Comparison of ENCODE assay signal across 19 mouse cellular contexts in the genomic region with DNA sequence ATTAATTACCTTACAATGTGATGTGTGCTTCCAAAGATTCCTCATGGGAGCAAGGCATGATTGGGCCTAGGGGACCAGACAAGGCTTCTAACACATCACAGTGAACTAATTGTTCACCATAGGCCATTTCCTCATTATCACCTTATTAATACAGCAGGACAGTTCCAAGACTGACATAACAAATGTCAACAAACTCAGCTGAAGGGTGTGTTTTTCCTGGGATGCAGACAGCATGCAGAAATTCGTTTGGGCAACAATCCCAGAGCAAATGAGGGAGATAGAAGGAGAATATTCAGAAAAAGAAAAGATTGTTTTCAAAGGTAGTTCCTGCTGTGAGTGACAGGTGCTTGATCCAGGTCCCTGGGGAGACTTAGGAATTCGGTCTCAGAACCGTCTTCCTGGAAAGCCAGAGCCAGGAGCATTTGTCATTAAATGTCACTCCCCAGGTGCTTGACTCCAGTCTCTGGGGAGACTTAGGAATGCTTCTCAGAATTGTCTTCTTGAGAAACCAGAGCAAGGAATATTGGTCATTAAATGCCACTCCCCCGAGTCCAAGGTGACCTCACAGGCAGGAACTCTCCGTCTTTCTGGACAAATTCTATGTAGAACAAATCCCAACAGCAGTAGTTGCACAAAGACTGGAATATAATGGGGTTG.
A peak's percentile ranks its signal among the peaks of the same experiment; 100 is the strongest.
DNase-seq lines count a peak whose midpoint lies in the region; ATAC-seq and TF ChIP-seq lines count a peak whose summit lies in the region.
"Had no signal": no experiment of that assay in that cellular context is flagged by ENCODE, and none has a peak within 500 bp of the region (broad histone marks: within the 10 kb centered on the region; RNA-seq: fewer than 3 reads in every experiment).

No protein-coding gene starts in this region.

- ATAC-seq in cerebellum, adult (ENCODE audit: insufficient number of reproducible peaks, low FRiP score, low TSS enrichment), result no peak
- ATAC-seq: liver, postnatal 0 days had no signal

- peak; percentile 25 for DNase-seq in cerebellum, adult 11 months
- peak; percentile 38 for DNase-seq in heart, embryonic 10.5 days (ENCODE audit: low spot score)
- DNase-seq in heart, adult 2 months, result no peak
- DNase-seq in cerebellum, adult 18-20 months, result peak; percentile 50 to 51
- DNase-seq in mesoderm, embryonic 11.5 days (ENCODE audit: low read depth, low spot score), result peak; percentile 44
- no peak for DNase-seq in layer of hippocampus, adult 9-11 months
- DNase-seq in layer of hippocampus, postnatal 36 days, result no peak
- DNase-seq: gastrocnemius, postnatal 36 days; heart, postnatal 14 days; kidney, adult 8-10 months; kidney, postnatal 25 days; liver, postnatal 0 days; lung, postnatal 14 days had no signal

- no peak overlapping the region for H3K4me3 ChIP-seq in heart, embryonic 10.5 days
- H3K4me3 ChIP-seq in heart, adult 2 months, result no peak overlapping the region
- H3K4me3 ChIP-seq: forebrain, embryonic 10.5 days; heart, embryonic 12.5 days; hindbrain, embryonic 12.5 days; limb, embryonic 10.5 days had no signal

- no peak for TF ChIP-seq POLR2A in heart, adult 2 months (IDR thresholded peaks at IDR 0.05; ENCODE audit: insufficient read depth, low read depth, low read length)

- no peak for TF ChIP-seq CTCF in heart, adult 2 months (IDR thresholded peaks at IDR 0.05)

- H3K4me1 ChIP-seq in heart, embryonic 10.5 days, result no peaks in the 10 kb centered on the region
- H3K4me1 ChIP-seq in heart, adult 2 months (ENCODE audit: control insufficient read depth, insufficient read depth, low read length), result no peaks in the 10 kb centered on the region
- H3K4me1 ChIP-seq: forebrain, embryonic 10.5 days; heart, embryonic 12.5 days; limb, embryonic 10.5 days had no signal

- H3K27me3 ChIP-seq in heart, embryonic 10.5 days (ENCODE audit: insufficient read depth, poor library complexity, severe bottlenecking), result no peaks in the 10 kb centered on the region
- no peaks in the 10 kb centered on the region for H3K27me3 ChIP-seq in heart, adult 2 months (ENCODE audit: control insufficient read depth, insufficient read depth, low read length)
- H3K27me3 ChIP-seq: heart, embryonic 12.5 days; hindbrain, embryonic 12.5 days had no signal

- no peak overlapping the region for H3K27ac ChIP-seq in heart, embryonic 10.5 days
- H3K27ac ChIP-seq in heart, adult 2 months, result no peak overlapping the region
- H3K27ac ChIP-seq: forebrain, embryonic 10.5 days; hindbrain, embryonic 12.5 days; limb, embryonic 10.5 days; stomach, postnatal 0 days had no signal

- H3K9ac ChIP-seq in heart, adult 2 months (ENCODE audit: low read depth, low read length), result no peak overlapping the region
- H3K9ac ChIP-seq: heart, embryonic 12.5 days; hindbrain, embryonic 12.5 days; liver, postnatal 0 days had no signal

- no peak for TF ChIP-seq EP300 in heart, adult 2 months (IDR thresholded peaks at IDR 0.05; ENCODE audit: insufficient read depth, low read depth, low read length)

- H3K36me3 ChIP-seq in heart, embryonic 10.5 days, result no peaks in the 10 kb centered on the region
- H3K36me3 ChIP-seq in heart, adult 2 months (ENCODE audit: control insufficient read depth, insufficient read depth, low read length), result no peaks in the 10 kb centered on the region
- H3K36me3 ChIP-seq: forebrain, embryonic 10.5 days; heart, embryonic 12.5 days; hindbrain, embryonic 12.5 days; limb, embryonic 10.5 days had no signal

- no peaks in the 10 kb centered on the region for H3K9me3 ChIP-seq in heart, embryonic 10.5 days
- H3K9me3 ChIP-seq: hindbrain, embryonic 12.5 days; limb, embryonic 10.5 days had no signal

- no peaks in the 10 kb centered on the region for H3K79me2 ChIP-seq in heart, adult 2 months (replicated peaks; ENCODE audit: control insufficient read depth, insufficient read depth, low read length)

- WGBS in heart, embryonic 10.5 days, result 42% methylated on average over 5 of the region's 5 CpGs
- 33% methylated on average over 5 of the region's 5 CpGs for WGBS in heart, adult 2 months

- intact Hi-C loops in heart, adult 2 months (cut with DNase I), result no loop called here

Comparison
In these comparisons a context has a peak if more than half of its experiments do, and no peak if none do; other contexts are left out.
1. DNase-seq: peak in cerebellum, adult 11 months (single experiment), heart, embryonic 10.5 days (single experiment), cerebellum, adult 18-20 months (2 of 2) and mesoderm, embryonic 11.5 days (single experiment); none in heart, adult 2 months (0 of 2), layer of hippocampus, adult 9-11 months (single experiment) and layer of hippocampus, postnatal 36 days (0 of 2).